Mouse (Mus musculus): ENCODE data around the gene Dnah8.
"Not testable (repeated sequence)": the region's sequence is repeated elsewhere in the genome, so short reads cannot be mapped to it uniquely, and the experiment has no call there.

Dnah8 gene

DNA sequence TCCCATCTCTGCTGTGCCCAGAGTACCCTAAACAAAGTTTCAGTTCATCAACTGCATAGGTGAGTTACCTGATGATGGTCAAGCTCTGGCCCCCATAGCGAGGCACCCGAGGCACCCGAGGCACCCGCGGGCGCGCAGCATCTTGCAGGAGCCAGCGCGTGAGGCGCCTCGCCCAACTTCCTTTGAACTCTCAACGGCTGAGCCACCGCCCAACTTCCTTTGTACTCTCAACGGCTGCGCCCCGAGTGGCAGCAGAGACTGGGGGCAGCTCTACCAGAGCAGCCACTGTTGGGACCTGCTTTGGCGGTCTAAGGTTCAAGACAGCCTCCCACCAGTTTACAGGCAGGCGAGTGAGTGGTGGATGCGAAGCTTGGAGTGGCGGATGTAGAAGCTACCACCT is at the start of gene Dnah8:
Dnah8 (plus strand) TSS at position 223 of the 400 bp plus-strand sequence.
- not testable (repeated sequence) for DNase-seq

DNA sequence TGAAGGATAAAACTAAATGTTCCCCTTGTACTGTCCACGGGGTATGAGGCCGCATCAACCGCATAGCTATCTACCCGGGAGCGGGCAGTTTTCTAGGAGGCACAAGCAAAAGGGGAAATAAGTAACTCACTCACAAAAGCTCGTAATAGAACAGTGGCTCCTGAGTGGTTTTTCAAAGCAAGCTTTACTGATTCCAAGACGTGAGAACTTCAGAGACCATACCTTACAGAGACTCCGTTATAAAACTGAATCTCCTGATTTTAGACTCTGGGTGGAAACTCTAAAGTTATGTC is 49.4 kb upstream of the Dnah8 start:
- no peak for DNase-seq

DNA sequence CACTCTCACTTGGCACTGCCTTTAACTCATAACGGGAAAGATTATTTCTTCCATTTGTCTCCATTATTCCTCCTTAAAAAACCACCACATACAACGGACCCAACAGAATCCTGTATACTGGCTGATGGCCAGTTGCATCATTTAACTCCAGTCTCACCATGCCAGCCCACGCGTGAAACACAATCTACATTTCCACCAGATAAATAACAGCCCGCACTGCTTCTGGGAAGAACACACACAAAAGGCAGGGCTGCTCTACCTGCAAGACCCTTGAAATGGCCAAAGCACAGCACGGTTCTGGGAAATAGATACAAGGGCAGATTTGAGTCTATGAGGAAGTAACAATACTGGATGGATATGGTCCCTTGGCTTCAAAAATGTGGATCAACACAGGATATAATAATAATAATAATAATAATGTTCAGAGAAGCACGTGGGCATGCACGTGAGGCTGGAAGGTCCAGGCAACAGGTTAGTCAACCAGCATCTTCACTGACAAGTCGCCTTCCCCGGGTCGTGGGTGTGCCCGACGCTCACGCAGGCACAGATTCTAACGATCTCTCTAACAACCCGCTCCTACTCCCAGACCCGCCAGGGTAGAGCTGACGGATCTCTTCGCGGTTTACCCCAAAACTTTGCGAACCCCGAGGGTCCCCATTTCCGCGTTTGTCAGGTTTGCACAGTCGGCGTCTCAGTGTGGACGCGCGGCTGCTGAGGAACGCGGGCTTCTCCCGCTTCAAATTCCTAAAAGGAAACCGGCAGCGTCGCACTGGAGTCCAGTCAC is 48.8 kb upstream of the Dnah8 start:
- DNase-seq: peak; percentile 36 to 48

DNA sequence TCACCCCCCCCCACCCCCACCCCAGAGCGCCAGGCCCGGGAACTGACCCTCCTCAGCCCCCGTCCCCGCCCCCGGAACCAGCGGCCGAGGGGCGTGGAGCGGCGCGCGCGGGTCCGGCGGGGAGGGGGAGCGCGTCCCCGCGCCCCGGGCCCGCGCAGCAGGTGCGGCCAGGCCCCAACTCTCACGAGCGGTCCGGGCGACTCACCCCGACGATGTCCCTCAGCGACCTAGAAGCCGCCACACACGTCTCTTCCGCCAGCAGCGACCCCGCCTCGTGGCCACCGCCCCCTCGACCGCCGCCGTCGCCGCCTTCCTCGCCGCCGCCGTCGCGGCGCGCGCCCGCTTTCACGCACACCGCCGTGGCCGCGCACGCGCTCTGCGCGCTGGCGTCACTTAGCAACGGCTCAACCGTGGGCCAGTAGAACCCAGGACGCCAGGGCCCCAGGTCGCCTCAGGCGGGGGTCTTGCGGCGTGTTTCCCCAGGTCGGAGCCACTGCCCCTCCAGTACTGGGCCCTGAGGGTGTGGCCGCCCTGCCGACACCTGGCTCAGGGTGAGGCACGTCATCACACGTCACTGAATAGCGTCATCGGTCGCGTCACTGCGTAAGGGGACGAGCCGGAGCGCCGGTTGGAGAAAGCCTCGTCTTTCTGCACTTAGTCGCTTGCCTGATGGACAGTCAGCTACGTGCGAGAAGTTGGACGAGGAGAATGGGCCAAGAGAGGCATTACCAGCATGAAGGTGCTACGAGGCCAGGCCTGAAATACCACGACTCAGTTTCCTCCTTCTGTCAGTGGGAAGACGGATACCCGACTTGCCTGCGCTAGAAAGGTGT is 48.0 kb upstream of the Dnah8 start, which contains the start of gene Btbd9:
Btbd9 (minus strand) TSS at position 548 of the 833 bp plus-strand sequence.
- peak; percentile 90 to 95 for DNase-seq

DNA sequence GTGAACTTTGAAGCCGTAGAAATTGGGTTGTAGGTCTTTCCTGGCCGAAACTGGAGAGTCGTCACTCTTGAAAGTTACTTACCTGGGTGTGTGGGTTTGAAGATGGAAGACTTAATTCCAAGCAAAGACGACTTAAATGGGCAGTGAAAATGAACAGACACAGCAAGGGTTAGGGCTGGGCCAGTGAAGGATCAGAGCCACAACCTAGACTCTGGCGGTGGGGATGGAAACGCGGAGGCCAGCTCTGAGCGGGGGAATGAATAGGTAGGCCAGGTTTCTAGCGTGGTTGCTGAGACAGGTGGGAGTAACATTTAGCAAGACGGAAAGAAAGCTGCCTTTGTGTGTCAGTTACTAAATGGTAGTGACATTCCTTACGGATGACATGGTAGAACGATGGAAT is 47.2 kb upstream of the Dnah8 start:
- DNase-seq: no peak

DNA sequence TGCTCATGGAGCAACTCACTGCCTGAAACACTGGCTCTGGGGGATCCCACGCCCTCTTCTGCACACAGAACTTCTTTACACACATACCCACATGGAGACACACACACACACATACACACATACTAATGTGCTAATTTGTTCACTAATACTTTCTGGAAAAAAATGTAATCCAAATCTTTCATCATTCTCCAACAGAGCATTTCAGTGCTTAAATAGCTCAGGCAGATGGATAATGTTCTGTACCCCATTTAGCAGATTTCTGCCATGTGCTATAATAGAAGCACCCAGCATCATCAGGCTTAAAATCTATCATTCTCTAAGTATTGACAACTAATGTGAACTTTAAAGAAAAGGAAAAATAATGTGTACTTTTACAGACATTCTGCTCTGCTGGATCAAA is 43.4 kb upstream of the Dnah8 start:
- no peak for DNase-seq

DNA sequence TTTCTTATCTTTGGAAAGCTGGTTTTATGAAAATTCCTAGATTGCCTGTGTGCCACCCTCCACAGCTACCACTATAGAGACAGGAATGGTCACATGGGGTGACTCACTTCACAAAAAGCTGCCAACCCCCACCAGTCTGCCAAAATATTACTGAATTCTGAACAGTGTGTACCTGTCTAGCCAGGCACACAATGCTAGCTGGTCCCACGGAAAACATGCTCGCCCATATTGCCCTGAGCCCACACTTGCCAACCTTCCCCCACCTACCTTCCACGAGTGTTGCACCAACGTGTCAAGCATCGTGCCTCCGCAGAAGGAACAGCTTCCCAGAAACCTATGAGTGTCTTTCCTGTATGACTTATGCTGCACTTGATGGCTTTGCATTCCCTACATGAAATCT is 43.0 kb upstream of the Dnah8 start:
- DNase-seq: no peak

DNA sequence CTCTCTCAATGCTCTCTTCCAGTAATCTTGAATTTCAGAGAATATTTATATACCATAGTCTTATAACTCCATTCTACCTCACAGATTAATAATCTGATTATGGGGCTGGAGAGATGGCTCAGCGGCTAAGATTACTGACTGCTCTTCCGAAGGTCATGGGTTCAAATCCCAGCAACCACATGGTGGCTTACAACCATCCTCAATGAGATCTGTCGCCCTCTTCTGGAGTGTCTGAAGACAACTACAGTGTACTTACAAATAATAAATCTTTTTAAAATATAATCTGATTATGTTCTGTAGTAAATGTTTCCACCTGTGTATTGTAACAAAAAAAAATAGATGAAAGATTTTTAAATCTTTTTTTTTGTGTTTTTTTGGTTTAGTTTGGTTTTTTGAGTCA is 41.8 kb upstream of the Dnah8 start:
- DNase-seq: no peak

DNA sequence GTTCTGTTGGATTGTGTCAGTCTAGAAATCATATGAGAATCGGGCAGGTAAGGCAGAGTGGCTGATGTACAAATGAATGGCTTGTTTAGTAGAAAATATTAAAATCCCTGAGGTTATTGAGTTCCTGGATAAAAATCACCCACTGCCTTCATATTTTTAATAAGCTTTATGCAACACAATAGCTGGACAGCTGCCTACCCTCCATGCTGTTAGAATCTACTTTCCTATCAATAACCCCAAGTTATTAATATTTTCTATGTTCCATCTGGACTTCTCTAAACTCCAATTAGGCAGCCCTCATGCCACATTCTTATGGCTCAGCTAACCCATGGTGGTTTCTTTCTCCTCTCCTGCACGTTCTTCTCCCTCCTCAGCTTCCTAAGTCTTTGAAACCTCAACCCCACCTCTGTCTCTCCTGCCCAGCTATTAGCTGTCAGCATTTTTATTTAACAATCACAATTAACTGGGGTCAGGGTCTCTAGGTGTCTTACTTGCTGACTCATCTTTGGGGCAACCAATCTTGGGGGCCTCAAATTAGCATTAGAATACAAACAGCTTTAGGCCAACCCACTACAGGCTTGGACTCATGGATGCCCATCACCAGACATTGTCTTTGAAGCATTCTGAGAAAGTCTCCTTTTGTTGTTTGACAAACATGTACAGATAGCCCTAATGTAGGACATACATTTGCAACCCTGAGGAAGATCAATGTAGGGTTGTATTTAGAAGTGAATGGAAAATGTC is 40.7 kb upstream of the Dnah8 start:
- no peak for DNase-seq

DNA sequence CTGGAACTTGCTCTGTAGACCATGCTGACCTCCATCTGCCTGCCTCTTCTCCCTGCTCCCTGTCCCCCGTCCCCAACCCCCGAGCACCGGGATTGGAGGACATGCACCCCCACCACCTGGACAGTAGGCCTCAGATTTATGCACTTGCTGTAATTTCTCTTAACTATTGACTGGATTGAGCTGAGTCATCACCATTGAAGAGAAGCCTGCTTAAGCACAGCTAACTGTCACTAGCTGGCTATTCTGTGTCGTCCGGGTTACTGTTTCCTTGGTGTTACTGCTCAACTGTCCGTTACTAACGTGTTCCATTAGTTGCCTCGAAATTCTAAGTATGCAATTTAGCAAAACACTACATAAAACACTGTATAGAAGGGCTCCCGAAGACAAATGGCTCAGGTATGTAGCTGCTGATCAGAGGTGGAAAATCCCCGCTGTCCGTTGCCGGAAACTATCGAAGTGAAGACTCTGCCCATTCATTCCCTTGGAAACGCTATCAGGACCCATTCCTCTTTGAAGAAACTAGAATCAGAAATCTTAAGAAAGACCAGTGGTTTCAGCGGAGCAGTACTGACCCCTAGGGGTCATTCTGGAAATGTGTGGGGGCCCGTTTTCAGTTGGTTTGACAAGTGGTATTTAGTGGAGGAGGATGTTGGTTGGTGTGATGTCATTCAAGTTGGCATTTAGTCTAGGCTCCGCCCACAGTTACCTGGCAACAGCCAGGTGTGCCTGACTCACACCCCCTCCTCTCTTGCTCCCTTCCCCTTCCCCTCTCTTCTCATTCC is 33.5 kb upstream of the Dnah8 start:
- DNase-seq: peak; percentile 58 to 76

DNA sequence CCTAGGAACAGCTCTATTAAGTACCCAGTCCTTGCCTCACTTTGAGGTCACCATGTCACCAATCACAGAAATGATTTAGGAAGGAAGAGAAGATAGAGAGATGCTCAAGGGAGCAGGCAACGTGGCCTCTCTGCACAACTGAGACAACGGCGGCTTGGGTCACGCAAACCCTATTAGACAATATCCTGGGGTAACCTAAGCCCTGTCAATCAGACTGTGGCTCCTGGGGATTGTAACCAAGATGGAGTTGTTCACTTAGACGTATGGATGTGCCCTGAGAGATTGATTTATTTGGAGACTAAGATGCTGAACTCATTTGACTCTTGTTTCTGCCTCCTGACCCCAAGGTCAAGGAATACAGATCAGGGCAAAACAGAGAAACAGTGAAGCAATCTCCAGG is 29.7 kb upstream of the Dnah8 start:
- no peak for DNase-seq

DNA sequence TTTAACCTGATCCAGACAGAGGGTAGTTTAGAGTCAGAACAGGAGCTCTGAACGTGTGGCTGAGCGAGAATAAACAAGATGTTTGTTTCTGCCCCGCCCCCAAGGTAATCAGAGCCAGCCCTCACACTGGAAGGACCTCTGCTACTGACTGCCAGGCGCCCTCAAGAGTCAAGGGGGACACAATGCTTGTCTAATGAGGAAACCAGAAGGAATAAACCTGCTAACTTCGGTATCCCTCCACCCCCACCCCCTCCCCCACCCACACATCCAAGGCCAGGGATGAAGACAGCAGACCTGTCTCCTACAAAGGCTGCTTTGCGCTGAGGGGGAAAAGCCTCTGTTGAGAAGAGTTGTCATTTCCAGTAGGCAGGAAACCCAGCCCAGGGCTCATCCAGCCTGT is 29.3 kb upstream of the Dnah8 start:
- DNase-seq: no peak

DNA sequence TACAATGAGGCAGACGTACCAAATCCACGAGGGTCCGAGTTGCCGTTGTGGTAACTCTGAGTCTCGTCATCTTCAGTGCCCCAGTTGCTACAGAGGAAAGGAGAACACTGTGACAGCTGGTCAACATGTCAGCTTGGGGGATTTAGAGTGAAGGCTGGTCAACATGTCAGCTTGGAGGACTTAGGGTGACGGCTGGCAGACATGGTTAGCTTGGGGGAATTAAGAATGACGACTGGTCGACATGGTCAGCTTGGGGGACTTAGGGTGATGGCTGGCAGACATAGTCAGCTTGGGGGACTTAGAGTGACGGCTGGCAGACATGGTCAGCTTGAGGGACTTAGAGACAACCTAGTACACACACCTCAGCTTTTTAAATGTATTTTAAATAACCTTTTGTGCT is 26.4 kb upstream of the Dnah8 start:
- DNase-seq: no peak

DNA sequence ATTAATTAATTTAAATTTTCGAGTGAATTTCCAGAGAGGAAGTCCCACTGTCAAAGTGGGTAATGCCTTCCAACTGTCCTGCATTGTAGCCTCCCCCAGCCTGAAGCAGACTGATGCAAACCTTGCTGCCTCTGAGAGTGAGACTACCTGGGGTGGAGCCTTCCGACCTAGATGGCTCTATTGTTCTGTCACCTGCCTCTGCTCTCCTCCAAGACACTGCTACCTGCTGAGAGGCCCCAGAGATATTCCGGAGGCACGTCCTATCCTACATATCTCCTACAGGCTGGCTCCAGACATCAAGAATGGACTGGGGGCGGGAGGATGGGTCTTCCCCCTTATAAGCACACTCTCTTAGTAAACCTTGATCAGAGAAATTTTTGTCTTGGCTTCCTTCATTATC is 25.9 kb upstream of the Dnah8 start:
- DNase-seq: no peak

DNA sequence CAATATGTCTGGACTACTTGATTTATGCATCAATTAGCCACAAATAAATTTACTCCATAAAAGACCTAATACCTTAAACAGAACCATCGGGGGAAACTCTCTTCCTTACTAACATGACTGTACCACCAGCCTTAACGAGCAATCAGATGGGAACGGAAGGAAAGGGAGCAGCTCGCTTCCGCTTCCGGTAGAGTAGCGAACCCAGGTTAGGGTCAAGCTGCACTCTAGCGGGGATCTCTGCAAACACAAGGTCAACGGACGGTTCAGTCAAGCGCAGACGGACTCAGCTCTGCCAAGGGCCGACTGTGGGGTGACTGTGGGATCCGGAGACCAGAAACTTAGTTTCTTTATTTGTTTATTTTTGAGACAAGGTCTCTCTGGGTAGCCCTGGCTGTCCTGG is 22.0 kb upstream of the Dnah8 start:
- no peak for DNase-seq

DNA sequence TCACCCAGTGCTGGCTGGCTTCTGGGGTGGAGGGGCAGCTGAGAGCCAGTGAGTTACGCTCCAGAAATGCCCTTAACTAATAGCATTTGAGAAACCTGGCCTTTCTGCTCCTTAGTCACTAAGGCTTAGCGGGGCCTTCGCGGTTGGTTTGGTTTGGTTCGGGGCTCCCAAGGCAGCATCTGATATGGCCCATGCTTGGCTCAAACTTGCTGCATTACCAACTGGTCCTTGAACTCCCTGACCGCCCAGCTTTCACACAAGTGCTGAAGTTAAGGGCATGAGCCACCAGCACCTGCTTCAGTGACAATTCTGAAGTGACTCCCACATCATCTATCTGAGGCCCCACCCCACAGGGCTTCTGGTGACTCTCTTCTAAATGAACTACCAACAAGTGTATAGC is 19.9 kb upstream of the Dnah8 start:
- no peak for DNase-seq

DNA sequence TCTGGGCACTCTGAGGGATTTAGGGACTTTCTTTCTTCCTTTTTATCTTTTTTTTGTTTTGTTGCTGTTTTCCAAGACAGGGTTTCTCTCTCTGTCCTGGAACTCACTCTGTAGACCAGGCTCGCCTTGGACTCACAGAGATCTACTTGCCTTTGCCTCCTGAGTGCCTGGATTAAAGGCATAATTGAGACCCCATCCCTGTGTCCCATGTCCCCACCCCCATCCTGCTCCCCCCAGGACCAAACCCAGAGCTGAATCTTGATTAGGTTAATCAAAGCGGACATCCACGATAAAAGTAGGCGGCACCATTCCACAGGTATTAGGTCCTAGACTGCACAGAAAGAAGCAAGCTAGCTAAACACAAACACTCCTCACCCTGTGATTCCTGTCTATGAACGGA is 19.2 kb upstream of the Dnah8 start:
- no peak for DNase-seq

DNA sequence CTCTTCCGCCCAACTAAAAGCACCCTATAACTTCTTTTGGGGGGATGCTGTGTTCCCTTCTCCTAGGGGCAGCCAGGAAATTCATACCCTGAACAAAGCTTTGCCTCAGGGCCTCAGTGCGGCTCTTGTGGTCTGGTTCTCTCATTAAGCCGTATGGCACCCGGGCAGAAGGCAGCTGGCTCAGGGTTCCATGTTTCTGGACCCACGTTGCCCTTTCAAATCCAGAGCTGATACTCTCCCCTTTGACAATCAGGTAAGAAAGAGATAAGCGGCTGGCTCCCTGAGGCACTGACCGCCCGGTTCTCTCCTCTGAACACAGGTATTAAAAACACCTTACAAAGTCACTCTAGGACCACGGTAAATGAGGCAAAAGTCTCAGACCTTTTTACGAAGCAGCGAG is 17.9 kb upstream of the Dnah8 start:
- no peak for DNase-seq

DNA sequence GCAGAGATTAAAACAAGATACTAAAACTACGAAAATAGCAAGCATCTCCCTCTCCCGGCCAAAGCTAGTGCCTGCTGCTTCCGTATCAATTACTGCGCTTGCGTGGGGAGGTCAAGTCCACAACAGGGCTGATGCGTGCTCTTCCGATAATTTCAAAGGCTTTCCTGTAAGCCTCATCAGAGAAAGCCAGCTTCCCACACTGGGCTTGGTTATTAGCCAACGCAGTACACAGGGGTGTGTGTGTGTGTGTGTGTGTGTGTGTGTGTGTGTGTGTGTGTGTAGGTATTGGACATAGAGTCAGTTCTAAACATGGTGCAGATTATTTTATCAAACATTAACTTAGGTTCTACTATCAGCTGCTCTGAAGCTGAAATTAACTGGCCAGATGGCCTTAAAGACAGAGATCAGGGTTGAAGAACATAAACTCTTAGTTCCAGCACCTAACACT is 17.5 kb upstream of the Dnah8 start:
- DNase-seq: no peak

DNA sequence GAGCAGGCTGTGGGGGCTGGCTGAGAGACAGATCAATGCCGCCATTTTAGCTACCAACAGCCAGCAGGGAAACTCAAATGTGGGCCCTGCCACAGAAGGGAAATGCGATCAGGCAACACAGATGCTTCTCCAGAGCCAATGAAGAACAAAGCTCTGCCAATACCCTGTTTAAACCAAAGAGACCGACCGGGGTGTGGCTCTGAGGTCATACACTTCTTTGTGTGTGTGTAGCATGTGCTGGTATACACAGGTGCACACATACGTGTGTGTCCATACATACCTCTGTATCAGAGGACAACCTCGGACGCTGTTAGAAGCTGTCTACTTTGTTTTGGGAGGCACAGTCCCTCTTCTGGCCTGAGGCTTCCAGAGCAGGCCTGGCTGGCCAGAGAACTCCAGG is 16.8 kb upstream of the Dnah8 start:
- DNase-seq: no peak

DNA sequence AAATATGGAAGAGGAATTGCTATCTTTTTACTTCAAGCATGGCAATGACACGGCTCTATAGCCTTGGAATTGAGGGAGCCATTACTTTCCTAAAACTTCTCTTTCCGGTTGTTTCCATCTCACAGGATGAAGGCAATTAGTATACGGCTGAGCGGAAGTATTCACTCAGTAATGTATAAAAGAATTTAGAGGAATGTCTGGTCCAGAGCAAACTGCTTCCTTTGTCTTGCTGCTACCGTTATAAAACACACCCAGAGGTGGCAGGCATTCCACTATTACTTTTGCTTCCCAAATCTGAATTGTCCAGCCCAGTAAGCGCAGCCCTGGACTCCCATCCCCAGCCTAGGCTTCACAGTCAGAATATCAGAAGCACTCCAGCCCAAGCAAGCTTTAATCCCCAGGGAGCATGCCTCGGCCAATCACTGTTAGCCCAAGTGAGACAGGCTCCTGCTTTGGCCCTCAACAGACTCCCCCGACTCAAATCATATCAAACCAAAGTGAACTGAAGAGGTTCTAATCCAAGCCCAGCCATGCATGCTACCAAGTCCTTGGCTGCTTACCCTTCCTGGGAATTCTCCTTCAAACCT is 16.2 kb upstream of the Dnah8 start:
- no peak for DNase-seq

DNA sequence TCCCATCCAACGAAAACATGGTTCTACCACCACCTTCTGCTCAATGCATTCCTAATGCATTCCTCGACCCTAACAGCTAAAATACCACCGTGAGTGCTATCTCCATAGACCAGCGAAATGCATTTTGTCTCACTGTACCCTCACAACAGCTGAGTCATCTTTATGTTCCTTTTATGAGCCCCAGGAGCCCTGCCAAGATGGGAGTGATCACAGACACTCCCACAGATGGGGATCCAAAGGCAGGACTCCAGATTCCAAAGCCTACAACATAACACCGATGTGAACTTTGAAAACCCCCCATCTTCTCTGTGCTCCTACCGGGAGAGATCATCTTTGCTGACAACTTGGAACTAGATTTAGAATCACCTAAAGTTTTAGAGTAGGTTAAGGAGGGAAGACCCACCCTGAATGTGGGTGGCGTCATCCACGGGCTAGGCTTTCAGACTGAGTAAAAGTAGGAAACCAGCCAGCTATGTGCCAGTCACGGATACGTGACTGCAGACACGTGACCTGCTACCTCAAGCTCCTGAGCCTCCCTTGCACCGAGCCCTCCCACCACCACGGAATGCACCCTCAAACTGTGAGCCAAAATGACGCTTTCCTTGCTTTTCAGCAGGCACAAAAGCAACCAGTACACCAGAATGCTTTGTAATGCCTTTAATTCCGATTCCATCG is 14.7 kb upstream of the Dnah8 start:
- DNase-seq: no peak
